Mouse (Mus musculus): ENCODE results near the gene Vmn2r104. TPM values are rescaled to one million over a fixed set of nuclear protein-coding genes. Genes with fewer than 3 reads are reported as not detected.

The Vmn2r104 gene
- total RNA-seq (2017) = not detected in 2 replicates

DNA sequence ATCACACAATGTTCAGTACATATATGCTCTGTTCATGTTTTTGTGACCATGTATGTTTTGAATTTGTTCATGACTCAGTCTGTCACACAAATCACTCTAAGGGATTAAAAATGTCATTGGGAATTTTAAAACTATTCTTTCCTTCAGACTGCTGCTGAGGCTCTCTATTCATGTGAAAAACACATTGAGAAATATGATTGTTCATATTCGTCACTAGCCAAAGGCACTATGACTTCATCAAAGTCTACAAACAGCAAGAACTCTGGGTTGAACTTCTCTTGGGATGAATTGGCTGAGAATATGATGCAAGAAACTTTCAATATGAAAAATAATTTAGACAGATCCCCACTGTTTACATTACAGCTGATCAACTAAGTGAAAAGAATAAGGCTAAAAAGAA, at the start of gene Vmn2r104:
Gene Vmn2r104 (minus strand): TSS at position 101 of the 400 bp plus-strand sequence.
- ATAC-seq (replicated peaks in 1 of 2; ENCODE audit: insufficient read depth in 1 of 2, low FRiP score in 2 of 2, low TSS enrichment in 1 of 2, low read depth in 1 of 2, poor library complexity in 2 of 2, severe bottlenecking in 2 of 2) = no peak

DNA sequence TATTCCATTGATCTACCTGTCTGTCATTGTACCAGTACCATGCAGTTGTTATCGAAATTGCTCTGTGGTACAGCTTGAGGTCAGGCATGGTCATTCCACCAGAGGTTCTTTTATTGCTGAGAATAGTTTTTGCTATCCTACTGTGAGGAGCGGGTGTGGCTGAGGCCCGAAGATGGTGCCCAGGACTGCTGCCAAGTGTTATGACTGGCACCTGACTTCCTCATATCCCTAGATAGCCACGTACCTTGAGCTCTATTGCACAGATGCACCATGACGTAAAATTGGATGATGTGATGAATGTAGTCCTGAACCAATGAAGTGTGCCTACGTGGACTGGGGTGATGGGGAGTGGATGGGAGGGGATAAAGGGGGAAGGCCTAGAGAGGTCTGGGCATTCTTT, 26.0 kb upstream of the Vmn2r104 start:
- no peak for ATAC-seq (replicated peaks in 1 of 2; ENCODE audit: insufficient read depth in 1 of 2, low FRiP score in 2 of 2, low TSS enrichment in 1 of 2, low read depth in 1 of 2, poor library complexity in 2 of 2, severe bottlenecking in 2 of 2)

DNA sequence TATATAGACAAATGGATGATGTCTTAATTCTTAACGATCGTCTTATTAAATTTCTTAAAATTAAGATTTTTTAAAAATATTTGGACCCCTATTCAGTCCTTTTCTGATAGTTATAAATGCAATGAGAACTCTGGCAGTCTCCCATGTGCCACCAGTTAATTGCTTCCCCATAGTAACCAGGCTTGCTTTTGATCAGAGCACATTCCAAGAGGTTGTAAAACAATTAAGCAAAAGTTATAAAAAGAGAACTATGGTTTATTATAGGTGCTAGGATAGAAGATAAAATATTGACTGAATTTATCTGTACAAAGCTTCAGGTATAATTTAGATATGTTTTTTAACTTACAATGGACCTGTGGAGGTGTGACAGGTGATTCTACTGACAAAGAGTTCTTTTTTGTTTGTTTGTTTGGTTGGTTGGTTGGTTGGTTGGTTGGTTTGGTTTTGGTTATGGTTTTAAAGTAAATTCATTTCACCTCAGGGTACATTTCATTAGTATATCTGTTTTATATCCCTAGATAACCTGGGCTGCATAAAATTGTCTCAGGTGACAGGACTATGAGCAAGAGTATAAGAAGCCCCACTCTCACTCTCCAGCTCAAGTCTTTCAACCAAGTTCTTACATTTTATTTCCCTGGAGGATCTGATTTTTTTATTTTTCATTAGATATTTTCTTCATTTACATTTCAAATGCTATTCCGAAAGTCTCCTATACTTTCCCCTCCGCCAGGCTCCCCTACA, 23.7 kb upstream of the Vmn2r104 start:
- no peak for ATAC-seq (replicated peaks in 1 of 2; ENCODE audit: insufficient read depth in 1 of 2, low FRiP score in 2 of 2, low TSS enrichment in 1 of 2, low read depth in 1 of 2, poor library complexity in 2 of 2, severe bottlenecking in 2 of 2)

Other genes starting within 250 kb of the Vmn2r104 start
- gene Fpr-rs7, start 65.9 kb upstream of the Vmn2r104 start, total RNA-seq (2017) = not detected in 2 replicates
- gene Fpr-rs6, start 134.8 kb upstream of the Vmn2r104 start, total RNA-seq (2017) = not detected in 2 replicates
- not detected in 2 replicates for gene Vmn2r105, start 186.7 kb upstream of the Vmn2r104 start, total RNA-seq (2017)
- gene Vmn2r106, start 237.2 kb upstream of the Vmn2r104 start, total RNA-seq (2017) = not detected in 2 replicates

Measured in hematopoietic stem cell, adult 5-6 weeks (primary cell).